Mouse (Mus musculus): Measurements from ENCODE around the gene Adal.

DNA sequence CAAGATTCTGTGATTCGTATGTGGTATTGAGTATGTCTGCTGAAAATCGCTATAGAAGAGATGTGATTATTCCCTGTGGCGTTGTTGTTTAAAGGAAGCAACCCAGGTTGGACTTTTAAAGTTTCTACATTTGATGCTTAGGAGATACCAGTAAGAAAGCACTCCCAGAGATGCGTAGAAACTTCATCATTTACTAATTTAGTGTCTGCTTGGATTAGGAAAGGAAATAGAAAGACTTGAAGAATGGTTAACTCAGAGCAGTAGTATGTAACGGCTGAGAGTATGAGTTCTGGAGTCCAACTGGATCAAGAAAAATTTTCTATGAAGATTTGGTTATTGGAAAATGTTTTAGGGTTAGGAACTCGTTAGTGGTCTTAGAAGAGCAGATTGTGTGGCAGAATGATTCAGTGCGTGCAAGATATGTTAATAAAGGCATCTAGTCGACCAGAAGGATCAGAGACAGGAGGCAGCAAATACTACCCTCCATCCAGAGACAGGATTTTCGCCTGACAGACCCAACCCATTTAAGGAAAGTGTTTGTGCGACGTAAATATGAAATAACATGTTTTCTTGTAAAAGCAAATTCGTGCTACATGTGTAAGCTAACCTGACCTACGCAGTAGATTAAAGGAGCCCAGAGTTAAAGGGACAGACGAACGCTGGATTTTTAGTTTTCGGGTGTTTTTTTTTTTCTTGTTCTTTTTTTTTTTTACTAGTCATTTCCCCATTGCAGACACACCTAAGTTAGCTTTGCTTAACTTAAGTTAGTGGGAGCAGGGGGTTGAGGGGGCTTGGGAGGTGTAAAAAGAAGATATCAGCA lies 1.2 kb downstream of the Adal start:
- TF ChIP-seq CTCF (IDR thresholded peaks at IDR 0.05) (no peak), EP300 (IDR thresholded peaks at IDR 0.05; ENCODE audit: insufficient read depth, low read depth, low read length) (no peak)

Measured in heart, adult 2 months (tissue).